Mouse (Mus musculus): ENCODE measurements around the gene Arid1b. TPM values are rescaled to one million over a fixed set of nuclear protein-coding genes. Genes with fewer than 3 reads are reported as not detected.
A peak's percentile ranks its signal among the peaks of the same experiment; 100 is the strongest.

Gene Arid1b
- total RNA-seq (2021): 10 to 100 TPM; 33.6 to 36.6 TPM
- long read RNA-seq, experiment 1, partial matches to known transcripts: 21 of 26 reads
- long read RNA-seq, experiment 1, other reads (novel, unspliced or antisense): 5 of 26 reads
- long read RNA-seq, experiment 2, partial matches to known transcripts: 17 of 18 reads
- long read RNA-seq, experiment 2, other reads (novel, unspliced or antisense): 1 of 18 reads

DNA sequence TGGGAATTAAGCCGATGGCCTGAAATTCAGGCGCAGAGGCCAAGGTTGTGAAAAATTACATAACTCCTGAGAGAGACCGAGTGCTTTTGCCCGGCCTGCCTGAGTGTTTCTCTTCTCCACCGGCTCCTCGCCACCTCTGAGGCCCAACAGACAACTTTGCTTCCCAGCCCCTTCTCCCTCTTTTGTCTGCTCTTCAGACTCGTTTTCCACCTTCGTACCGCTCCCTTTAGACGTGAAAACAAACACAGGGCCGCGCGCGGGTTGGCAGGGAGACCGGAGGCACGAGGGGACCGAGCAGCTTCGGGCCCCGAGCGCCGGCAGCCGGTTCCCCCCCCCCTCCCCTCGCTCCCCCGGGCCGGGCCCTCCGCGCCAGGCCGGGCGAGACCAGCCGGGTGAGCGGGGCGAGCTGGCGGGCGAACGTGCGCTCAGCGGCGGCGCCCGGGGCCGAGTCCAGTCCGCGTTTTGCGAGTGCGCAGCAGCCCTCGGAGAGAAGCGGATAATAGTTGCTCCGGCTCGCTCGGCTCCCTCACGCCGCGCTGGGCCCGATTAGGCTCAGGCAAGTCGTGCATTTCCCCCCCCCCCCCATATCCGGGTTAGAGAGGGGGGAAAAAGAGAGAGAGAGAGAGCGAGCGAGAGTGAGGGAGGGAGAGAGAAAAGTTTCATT is at the start of gene Arid1b:
Arid1b (plus strand) TSS at position 493 of the 664 bp plus-strand sequence.
- intact Hi-C loops (cut with DNase I): loop anchor here (2.0 to 10.0 kb wide), 2 partner anchors 215 to 779 kb away; no protein-coding TSS in a partner anchor
- peak; percentile 85 to 86 for DNase-seq

DNA sequence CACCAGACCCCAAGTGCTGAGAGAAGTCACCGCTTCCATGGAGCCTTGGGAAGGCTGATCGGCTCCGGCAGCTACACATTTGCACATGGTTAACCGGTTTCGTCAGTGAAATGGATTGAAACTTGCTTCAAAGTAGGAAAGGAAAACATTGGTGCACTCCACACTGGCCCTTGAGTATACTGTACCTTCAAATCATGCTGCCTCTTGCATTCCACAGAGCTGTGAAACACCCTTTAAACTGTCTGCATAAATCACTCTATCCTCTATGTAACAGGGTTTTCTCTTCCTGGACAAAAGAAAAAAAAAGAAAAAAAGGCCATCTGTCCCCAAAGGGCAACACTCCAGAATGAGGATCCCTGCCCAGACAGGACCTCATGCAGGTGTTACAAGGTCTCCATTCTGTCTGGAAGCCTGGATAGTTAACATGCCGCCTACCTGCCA is 48.8 kb upstream of the Arid1b start:
- intact Hi-C loops (cut with DNase I): no loop called here
- no peak for DNase-seq

DNA sequence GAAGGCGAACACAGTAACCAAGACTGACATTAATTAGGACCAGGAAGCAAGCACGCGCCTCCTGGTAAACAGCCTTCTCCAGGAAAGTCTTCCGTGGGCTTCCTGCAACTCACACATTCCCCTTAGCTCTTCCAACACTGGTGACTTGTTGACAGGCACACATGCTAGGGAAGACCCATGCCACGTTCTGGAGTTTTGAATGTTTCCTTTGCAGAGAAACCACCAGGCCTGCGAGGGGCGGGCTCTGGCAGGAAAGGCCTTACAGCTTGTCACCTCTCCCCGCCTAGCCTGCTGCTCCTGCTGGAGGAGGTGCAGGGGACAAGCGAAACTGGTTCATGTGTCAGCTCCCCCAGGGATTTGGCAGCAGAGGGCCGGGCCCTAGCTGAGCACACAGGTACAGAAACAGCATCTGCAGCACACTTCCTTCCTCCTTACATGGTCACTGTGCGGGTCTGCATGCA is 48.2 kb upstream of the Arid1b start:
- DNase-seq: peak; percentile 29 to 55
- intact Hi-C loops (cut with DNase I): no loop called here

DNA sequence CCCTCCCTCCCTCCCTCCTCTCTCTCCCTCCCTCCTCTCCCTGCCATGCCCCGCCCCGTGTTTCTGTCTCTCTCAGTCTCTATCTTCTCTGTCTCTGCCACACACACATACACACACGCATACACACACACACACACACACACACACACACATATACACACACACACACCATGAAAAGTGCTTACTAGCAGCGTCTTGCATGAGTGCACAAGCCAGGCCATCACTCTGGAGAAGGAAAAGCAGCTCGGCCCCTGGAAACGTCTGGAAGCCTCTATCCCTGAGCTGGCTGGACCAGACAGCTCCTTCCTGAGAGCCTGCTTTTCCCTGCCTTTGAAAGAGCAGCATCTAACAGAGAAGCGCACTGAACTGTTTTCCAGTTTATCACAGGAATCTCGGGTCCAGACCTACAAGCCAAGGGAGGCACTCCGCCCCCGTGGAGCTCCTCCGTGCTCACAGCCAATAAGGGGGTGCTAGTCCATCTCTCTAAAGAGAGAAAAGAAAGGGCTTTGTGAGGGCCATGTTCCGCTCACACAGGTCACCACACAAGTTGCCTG is 47.6 kb upstream of the Arid1b start:
- peak in 1 of 2 experiments; percentile 18 for DNase-seq
- intact Hi-C loops (cut with DNase I): no loop called here

DNA sequence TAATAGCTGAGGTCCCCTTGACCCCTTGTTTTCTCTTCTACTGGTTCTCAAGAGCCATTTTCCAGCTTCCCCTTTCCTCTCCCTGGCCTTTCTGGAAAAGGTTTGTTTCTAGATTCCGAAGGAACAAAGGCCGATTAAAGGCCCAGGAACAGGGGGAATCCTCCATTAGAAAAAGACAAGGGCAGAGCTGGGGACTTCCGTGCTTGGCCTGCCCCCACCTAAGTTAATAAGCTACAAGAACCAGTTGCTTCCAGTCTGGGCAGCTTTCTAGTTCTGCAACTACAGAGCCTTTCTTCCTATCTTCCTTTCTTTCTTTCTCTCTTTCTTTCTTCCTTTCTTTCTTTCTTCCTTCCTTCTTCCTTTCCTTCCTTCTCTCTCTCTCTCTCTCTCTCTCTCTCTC is 47.1 kb upstream of the Arid1b start:
- intact Hi-C loops (cut with DNase I): no loop called here
- no peak for DNase-seq

DNA sequence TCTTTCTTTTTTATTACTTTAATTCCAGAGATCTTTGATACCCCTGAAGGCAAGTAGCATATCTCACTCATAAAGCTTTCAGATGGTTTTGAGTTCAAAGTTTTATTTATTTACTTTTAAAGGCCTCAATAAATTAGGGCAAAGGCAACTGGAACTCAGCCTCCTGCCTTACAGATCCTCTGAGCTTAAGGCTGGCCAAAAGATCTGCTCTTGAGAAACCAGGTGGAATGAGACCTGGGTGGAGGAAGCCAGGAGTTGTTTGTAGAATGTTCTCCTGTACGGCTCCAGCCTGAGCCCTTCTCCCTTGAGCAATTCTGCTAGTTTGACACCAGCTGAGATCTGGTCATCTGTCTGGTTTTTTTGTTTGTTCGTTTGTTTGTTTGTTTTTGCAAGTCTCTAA is 46.7 kb upstream of the Arid1b start:
- no peak for DNase-seq
- intact Hi-C loops (cut with DNase I): no loop called here

DNA sequence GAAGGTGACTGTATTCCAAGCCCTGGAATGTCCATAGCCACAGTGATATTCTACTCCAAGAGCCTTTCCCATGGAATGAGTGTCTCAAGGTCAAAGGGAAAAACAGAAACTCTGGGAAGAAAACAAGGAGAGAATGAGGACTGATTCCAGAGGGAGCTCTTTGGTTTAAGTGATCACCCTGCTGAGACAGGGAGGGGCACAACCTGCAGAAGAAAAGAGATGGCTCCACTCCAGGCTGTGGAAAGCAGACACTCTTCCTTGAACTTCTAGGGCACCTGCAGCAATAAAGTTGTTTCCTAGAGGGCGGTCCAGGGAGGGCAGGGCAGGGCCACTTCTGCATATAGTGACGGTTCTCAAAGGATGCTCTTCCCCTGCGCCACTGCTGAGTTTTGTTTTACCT is 45.6 kb upstream of the Arid1b start:
- intact Hi-C loops (cut with DNase I): no loop called here
- no peak for DNase-seq

DNA sequence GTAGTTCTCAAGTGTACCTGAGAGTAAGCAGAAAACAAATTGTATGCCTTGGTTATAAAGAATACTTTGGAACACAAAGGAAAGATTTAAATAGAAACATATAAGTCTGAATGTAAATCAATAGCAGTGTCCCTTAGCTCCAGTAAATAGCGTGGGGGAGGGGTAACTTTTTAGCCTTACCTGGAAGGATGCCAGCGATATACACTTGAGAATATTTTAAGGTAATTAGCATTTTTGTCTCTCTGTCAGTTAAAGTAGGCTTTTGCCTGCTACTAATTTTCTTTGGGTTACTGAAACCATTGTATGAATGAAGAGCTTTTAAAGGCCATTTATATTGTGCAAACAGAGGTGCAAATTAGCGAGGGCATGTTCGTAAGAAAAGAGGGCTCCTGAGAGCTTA is 39.7 kb upstream of the Arid1b start:
- intact Hi-C loops (cut with DNase I): no loop called here
- DNase-seq: no peak

DNA sequence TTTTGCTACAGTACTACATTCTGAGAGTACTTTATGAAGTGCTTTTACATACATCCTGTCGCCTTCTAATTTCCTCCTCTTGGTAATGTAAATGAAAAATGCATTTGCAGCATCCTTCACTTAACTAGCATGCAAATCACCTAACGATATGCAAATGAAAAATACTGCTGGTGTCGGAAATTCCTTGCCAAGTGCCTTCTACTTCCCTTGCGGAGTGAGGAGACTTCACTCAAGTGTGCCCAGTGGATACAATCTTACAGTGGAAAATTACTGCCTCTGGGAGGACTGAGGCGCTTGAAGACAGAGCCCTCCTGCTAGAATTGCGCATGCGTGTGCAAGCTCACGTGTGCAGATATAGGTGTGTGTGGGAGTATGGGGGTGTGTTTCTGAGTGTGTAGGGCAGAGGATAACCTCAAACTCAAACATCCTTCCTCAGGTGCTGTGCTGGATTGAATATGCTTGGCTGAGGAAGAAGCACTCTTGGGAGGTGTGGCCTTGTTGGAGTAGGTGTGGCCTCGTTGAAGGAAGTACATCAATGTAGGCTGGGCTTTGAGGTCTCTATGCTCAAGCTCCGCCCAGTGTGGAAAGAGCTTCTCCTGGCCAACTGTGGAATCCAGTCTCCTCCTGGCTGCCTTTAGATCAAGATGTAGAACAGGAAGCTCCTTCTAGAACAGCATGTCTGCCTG is 29.8 kb upstream of the Arid1b start:
- intact Hi-C loops (cut with DNase I): no loop called here
- no peak for DNase-seq

DNA sequence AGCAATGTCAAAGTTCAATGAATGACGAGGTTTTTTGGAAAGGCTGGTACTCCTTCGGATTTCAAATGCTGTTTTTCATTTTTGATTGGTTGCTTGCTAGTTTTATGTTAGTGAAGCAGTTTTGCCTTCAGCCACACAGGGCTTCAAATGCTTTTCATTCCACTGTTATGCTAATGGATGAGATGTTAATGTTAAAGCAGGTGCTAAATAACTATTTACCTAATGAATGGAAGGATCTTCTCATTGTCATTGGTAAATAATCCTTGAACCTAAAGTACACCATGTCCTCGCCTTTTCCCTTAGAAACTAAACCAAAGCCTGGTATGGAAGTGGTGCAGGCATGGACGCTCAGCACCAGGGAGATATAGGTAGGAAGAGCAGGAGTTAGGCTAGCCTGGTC is 26.9 kb upstream of the Arid1b start:
- intact Hi-C loops (cut with DNase I): no loop called here

DNA sequence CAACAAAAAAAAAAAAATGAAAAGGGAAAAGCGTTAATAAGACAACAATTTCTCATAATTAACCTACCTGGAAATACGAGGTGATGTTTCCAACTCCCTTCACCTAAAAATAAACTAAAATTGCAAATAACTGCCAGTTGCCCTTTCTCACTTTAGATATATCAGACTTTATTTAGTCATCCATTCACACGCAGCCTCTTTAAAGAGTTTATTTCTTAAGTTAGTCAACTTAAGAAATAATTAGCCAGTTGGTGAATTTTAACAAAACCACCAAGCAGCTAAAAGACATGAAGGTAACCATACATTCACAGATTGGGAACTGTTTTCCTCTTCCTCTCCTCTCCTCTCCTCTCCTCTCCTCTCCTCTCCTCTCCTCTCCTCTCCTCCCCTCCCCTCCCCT is 26.1 kb upstream of the Arid1b start:
- DNase-seq: no peak
- intact Hi-C loops (cut with DNase I): no loop called here

More for the DNA sequence above, 26.9 kb upstream of the Arid1b start:
- no peak for DNase-seq

DNA sequence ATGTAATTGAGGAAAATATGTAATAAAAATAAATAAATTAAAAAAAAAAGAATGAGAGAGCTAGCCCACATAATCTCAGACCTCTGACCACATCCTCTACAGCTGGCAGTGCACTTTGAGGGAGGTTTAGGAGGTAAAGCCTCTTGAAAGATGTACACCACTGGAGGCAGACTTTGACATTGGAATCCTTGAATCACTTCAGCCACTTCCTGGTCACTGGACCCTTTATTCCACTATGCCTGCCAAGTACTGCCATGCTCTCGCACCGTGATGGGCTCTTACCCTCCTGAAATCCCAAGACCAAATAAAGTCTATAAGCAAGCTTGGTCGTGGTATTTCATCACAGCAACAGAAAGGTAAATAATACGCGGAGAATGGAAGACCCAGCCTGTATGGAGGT is 25.3 kb upstream of the Arid1b start:
- intact Hi-C loops (cut with DNase I): no loop called here
- DNase-seq: no peak

DNA sequence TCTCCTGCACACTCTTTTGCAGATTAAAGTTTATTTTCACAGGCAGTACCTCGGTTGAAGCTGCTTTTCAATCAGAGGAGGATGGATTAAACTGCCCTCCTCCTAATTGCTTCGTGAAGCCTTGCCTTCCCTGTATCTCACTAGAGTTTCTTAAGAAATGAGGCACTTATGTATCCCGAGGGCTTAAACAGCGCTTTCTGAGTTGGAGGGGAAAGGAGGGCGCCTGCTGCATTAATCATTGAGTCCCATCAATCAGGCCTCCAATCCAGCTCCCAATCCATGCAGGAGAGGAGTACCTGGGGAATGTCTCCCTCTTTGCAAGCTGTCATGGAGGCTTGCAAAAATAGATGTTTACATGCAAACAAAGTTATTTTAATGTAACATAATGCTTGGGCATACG is 21.9 kb upstream of the Arid1b start:
- no peak for DNase-seq
- intact Hi-C loops (cut with DNase I): no loop called here

DNA sequence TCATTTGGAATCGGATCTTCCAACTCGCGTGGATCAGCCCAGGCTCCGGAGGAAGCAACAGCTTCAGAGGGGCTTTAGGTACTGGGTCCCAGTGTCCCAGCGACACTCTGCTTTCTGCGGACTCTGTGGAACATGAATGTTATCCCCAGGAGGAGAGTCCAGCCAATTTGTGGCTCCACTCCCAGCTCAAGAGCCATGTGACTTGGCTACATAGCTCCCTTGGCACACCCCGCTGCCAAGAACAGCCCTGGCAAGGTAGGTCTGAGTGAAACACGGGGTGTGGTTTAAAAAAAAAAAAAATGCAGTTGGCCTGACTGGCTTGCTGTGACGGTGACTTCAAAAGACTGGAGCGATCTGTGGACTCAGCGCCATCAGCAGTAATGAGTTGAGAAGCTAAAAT is 19.4 kb upstream of the Arid1b start:
- peak; percentile 77 to 91 for DNase-seq
- intact Hi-C loops (cut with DNase I): no loop called here

DNA sequence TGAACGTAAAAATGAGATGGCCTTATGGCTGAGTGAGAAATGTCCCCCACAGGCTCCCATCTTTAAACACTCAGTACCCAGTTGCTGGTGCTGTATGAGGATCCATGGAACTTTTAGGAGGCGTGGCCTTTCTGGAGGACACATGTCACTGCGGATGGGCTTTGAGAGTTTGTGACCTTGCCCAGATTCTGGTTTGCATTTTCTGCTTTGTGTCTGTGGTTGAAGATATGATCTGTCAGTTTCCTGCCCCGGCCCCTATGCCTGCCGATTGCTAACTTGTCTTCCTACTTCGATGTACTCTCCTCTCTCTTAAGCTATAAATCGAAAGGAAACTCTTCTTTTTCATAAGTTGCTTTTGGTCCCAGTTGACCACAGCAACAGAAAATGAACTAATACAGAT is 14.0 kb upstream of the Arid1b start:
- DNase-seq: no peak
- intact Hi-C loops (cut with DNase I): no loop called here

DNA sequence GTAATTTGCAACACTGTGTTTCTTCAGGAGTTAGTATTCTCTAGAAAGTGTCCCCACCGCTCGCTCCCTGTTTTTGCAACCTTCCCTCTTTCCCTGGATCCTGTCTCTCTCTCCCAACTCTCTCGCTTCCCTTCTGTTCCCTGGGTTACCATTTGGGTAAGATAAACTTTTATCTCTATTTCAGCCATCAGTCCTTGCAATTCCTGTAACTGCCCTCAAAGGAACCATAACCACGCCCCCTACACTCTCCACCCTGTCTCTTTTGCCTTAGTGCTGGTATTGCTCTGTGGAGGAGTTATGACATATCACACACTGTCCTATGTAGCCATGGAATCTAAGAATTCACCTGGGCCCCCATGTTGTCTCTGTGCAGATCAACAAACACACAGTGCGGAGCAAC is 11.3 kb upstream of the Arid1b start:
- intact Hi-C loops (cut with DNase I): no loop called here
- no peak for DNase-seq

DNA sequence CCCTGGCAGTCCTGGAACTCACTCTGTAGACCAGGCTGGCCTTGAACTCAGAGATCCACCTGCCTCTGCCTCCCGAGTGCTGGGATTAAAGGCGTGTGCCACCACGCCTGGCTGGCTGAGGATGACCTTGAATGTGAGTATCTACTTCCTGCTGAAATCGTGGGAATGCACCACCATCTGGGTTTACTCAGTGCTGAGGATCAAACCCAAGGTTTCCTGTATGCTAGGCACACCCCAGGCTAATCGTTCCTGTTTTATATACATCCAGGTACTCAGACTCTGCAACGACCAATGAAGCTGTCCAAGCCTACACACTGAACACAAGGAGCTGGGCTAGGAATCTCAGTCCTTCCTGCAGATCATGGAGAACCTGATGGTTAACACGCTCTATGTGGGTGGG is 9.4 kb upstream of the Arid1b start:
- DNase-seq: no peak
- intact Hi-C loops (cut with DNase I): no loop called here

DNA sequence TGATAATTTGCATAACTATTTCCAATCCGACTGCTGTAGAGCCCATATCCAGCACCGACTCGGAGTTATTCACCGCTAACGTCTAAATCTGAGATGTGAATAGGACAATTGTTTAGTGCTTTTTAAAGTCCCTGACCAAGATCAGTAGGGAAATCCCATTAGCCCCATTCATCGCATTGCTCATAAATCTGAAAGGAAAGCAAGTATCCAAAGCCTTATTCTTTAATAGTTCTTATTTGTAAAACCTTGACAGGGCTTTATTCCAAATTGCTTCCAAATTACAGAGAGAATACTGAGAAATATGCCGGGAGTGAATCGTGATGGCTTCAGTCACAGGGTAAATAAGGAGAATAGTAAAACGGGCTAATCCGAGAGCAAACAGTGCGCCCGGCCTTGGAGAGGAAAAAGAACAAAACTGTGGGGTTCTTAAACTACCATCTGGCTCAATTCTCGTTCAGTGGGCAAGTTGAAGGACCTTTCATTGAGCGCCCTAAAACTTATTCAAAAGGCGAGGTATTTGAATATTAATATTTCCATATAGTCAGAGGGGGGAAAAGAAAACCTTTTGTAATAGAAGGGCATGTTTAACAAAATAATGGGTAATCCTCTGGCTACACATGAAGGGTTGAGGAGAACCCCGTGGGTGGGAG is 3.1 kb upstream of the Arid1b start:
- intact Hi-C loops (cut with DNase I): loop anchor here (10.0 kb wide), 1 partner anchor 776 kb away; no protein-coding TSS in a partner anchor
- DNase-seq: no peak

DNA sequence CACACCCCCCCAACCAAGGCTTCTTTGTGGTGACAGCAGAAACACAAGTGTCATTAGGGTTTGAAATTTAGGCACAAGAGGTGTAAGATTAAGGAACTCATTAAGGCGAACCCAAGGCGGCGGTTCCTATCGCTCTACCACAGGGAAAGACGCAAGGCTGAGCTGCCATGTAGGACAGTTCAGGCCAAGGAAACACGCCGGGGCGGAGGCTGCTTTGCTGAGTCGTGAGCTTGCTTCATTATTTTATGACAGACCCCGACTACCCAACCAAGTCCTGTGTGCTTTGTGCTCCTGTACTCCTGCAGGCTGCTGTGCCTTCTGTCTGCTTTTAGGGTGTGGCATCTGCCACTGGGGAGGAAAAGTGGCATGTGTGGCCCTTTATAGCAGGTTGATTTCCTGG is 2.5 kb upstream of the Arid1b start:
- intact Hi-C loops (cut with DNase I): loop anchor here (10.0 kb wide), 1 partner anchor 777 kb away; no protein-coding TSS in a partner anchor

DNA sequence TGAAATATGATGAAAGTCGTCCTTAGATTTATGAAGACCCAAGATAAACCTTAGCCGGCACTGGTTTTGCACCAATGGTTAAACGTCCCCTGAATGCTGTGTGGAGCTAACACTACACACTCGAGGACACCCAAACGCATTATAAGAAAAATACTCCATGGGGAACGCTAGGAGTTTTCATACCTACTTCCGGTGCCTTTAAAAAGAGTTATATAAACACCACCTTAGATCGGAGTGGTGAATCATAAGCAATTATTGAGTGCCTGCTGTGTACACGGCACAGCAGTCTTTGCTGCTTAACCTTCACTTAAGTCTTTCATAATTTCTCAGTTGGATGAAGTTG is 664 bp upstream of the Arid1b start:
- DNase-seq: no peak
- intact Hi-C loops (cut with DNase I): loop anchor here (10.0 kb wide), 1 partner anchor 779 kb away; no protein-coding TSS in a partner anchor

More for the DNA sequence above, 2.5 kb upstream of the Arid1b start:
- DNase-seq: no peak

DNA sequence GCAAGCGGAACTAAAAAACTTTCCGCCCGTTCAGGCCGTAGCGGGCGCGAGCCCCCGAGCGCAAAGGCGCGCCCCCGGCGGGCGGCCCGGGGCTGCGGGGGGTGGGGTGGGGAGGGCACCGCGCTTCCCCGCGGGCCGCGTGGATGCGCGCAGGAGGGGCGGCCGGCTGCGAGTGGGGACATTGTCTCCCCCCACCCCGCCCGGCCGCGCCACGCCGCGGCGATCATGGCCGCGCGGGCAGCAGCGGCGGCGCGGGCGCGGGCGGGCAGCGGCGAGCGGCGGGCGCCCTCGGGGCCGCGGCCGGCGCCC is 326 bp downstream of the Arid1b start:
- intact Hi-C loops (cut with DNase I): loop anchor here (2.0 to 10.0 kb wide), 2 partner anchors 216 to 780 kb away; no protein-coding TSS in a partner anchor
- peak in 1 of 2 experiments; percentile 78 for DNase-seq

All from heart, postnatal 14 days (tissue).